Mouse (Mus musculus): ENCODE data around the gene Spata31d1b. TPM values are rescaled to one million over a fixed set of nuclear protein-coding genes. Genes with fewer than 3 reads are reported as not detected.
"Not testable (repeated sequence)": the region's sequence is repeated elsewhere in the genome, so short reads cannot be mapped to it uniquely, and the experiment has no call there.

Gene Spata31d1b
- polyA plus RNA-seq, 1 experiment from 2014 or later: not detected

GRCm38 (mm10) chr13:59704562-59704961 lies 7.5 kb upstream of the Spata31d1b start:
- H3K9ac ChIP-seq (ENCODE audit: low read length): no peak overlapping the region
- no peak overlapping the region for H3K4me3 ChIP-seq (ENCODE audit: low read length)
- no peak overlapping the region for H3K4me2 ChIP-seq (ENCODE audit: low read depth, low read length)
- 0 out of 2 replicates have a peak, but pooled peaks cover 3% of the 10 kb centered on the region for H3K27me3 ChIP-seq (ENCODE audit: control insufficient read depth, insufficient read depth, low read length)
- no peak overlapping the region for H3K27ac ChIP-seq (ENCODE audit: low read length)
- ATAC-seq (replicated peaks; ENCODE audit: extremely low read depth, insufficient read depth, low FRiP score): peak; percentile 69
- WGBS: 18% methylated on average over 12 of the region's 12 CpGs
- no peaks in the 10 kb centered on the region for H3K9me3 ChIP-seq (replicated peaks; ENCODE audit: control insufficient read depth, low read length)
- H3K36me3 ChIP-seq (ENCODE audit: control insufficient read depth, insufficient read depth): no peaks in the 10 kb centered on the region
- no peaks in the 10 kb centered on the region for H3K4me1 ChIP-seq (ENCODE audit: control insufficient read depth, insufficient read depth, low read length)

DNA sequence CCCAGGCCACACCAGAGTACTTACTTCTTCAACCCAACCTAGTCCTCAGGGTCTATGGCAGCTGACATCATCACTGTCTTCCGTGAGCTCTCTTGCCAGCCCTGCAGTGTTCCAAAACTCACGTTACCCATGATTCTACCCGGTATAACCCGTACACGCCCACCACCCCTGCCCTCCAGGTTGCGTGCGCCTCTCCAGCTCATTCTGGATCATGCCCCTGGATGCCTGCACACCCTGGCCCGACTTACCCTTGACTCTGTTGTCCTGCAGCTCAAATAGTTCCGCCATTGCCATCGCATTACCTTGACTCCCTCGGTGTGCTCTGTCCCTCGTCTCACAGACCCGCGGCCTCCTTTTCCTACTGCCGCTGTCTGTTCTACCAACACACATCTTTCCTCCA lies 1.9 kb upstream of the Spata31d1b start, which contains the start of gene Spata31d1a:
TSS of gene Spata31d1a (minus strand) at position 101 of the 400 bp plus-strand sequence.
- H3K4me2 ChIP-seq (ENCODE audit: low read depth, low read length): no peak within 1 kb of the TSS
- no peak within 1 kb of the TSS for H3K4me3 ChIP-seq (ENCODE audit: low read length)
- no peak for ATAC-seq (replicated peaks; ENCODE audit: extremely low read depth, insufficient read depth, low FRiP score)
- no peak within 1 kb of the TSS for H3K27ac ChIP-seq (ENCODE audit: low read length)
- H3K36me3 ChIP-seq (ENCODE audit: control insufficient read depth, insufficient read depth): no peaks in the 10 kb centered on the region
- no peaks in the 10 kb centered on the region for H3K9me3 ChIP-seq (replicated peaks; ENCODE audit: control insufficient read depth, low read length)
- 80% methylated on average over 15 of the region's 15 CpGs for WGBS
- H3K4me1 ChIP-seq (ENCODE audit: control insufficient read depth, insufficient read depth, low read length): no peaks in the 10 kb centered on the region
- H3K9ac ChIP-seq (ENCODE audit: low read length): no peak within 1 kb of the TSS
- 0 out of 2 replicates have a peak, but pooled peaks cover 3% of the 10 kb centered on the region for H3K27me3 ChIP-seq (ENCODE audit: control insufficient read depth, insufficient read depth, low read length)

GRCm38 (mm10) chr13:59713710-59714109 lies 1.6 kb downstream of the Spata31d1b start:
- H3K4me1 ChIP-seq (ENCODE audit: control insufficient read depth, insufficient read depth, low read length): no peaks in the 10 kb centered on the region
- H3K4me2 ChIP-seq (ENCODE audit: low read depth, low read length): no peak overlapping the region
- no peaks in the 10 kb centered on the region for H3K36me3 ChIP-seq (ENCODE audit: control insufficient read depth, insufficient read depth)
- no peak for ATAC-seq (replicated peaks; ENCODE audit: extremely low read depth, insufficient read depth, low FRiP score)
- no peaks in the 10 kb centered on the region for H3K9me3 ChIP-seq (replicated peaks; ENCODE audit: control insufficient read depth, low read length)
- H3K27me3 ChIP-seq (ENCODE audit: control insufficient read depth, insufficient read depth, low read length): 0 out of 2 replicates have a peak, but pooled peaks cover 3% of the 10 kb centered on the region
- H3K9ac ChIP-seq (ENCODE audit: low read length): no peak overlapping the region
- 35% methylated on average over 3 of the region's 3 CpGs for WGBS
- H3K27ac ChIP-seq (ENCODE audit: low read length): no peak overlapping the region
- no peak overlapping the region for H3K4me3 ChIP-seq (ENCODE audit: low read length)

GRCm38 (mm10) chr13:59718857-59719440 lies 6.9 kb downstream of the Spata31d1b start:
- H3K4me3 ChIP-seq (ENCODE audit: low read length); H3K36me3 ChIP-seq (ENCODE audit: control insufficient read depth, insufficient read depth); H3K27me3 ChIP-seq (ENCODE audit: control insufficient read depth, insufficient read depth, low read length); H3K4me1 ChIP-seq (ENCODE audit: control insufficient read depth, insufficient read depth, low read length); H3K4me2 ChIP-seq (ENCODE audit: low read depth, low read length); H3K9ac ChIP-seq (ENCODE audit: low read length); H3K9me3 ChIP-seq (replicated peaks; ENCODE audit: control insufficient read depth, low read length): not testable (repeated sequence)
- peak overlapping the region; percentile 23; the same call in 1 of the 2 replicates for H3K27ac ChIP-seq (ENCODE audit: low read length)
- WGBS: 33% methylated on average over 6 of the region's 6 CpGs
- peak; percentile 49 for ATAC-seq (replicated peaks; ENCODE audit: extremely low read depth, insufficient read depth, low FRiP score)

GRCm38 (mm10) chr13:59719475-59719874 lies 7.4 kb downstream of the Spata31d1b start:
- WGBS: 81% methylated on average over 1 of the region's 1 CpGs
- Histone ChIP-seq H3K27me3 (ENCODE audit: control insufficient read depth, insufficient read depth, low read length) (no peaks in the 10 kb centered on the region), H3K4me3 (ENCODE audit: low read length) (no peak overlapping the region), H3K36me3 (ENCODE audit: control insufficient read depth, insufficient read depth) (no peaks in the 10 kb centered on the region), H3K4me1 (ENCODE audit: control insufficient read depth, insufficient read depth, low read length) (0 out of 2 replicates have a peak, but pooled peaks cover 3% of the 10 kb centered on the region), H3K27ac (ENCODE audit: low read length) (peak overlapping the region; percentile 23; the same call in 1 of the 2 replicates), H3K9me3 (replicated peaks; ENCODE audit: control insufficient read depth, low read length) (no peaks in the 10 kb centered on the region), H3K9ac (ENCODE audit: low read length) (no peak overlapping the region), H3K4me2 (ENCODE audit: low read depth, low read length) (no peak overlapping the region)
- ATAC-seq (replicated peaks; ENCODE audit: extremely low read depth, insufficient read depth, low FRiP score): no peak

- H3K9me3 ChIP-seq (replicated peaks; ENCODE audit: control insufficient read depth, low read length); H3K36me3 ChIP-seq (ENCODE audit: control insufficient read depth, insufficient read depth); H3K4me2 ChIP-seq (ENCODE audit: low read depth, low read length); H3K4me3 ChIP-seq (ENCODE audit: low read length); H3K4me1 ChIP-seq (ENCODE audit: control insufficient read depth, insufficient read depth, low read length); H3K27me3 ChIP-seq (ENCODE audit: control insufficient read depth, insufficient read depth, low read length); H3K9ac ChIP-seq (ENCODE audit: low read length); ATAC-seq (replicated peaks; ENCODE audit: extremely low read depth, insufficient read depth, low FRiP score); H3K27ac ChIP-seq (ENCODE audit: low read length): not testable (repeated sequence)
- 78% methylated on average over 1 of the region's 1 CpGs for WGBS
These were observed 10.0 kb downstream of the Spata31d1b start for GRCm38 (mm10) chr13:59722089-59722488.

- no peak overlapping the region for H3K27ac ChIP-seq (ENCODE audit: low read length)
- no peak for ATAC-seq (replicated peaks; ENCODE audit: extremely low read depth, insufficient read depth, low FRiP score)
- H3K4me2 ChIP-seq (ENCODE audit: low read depth, low read length): peak overlapping the region; percentile 46
- H3K4me3 ChIP-seq (ENCODE audit: low read length): peak overlapping the region; percentile 4
- 23% methylated on average over 29 of the region's 29 CpGs for WGBS
- H3K9me3 ChIP-seq (replicated peaks; ENCODE audit: control insufficient read depth, low read length): no peaks in the 10 kb centered on the region
- no peaks in the 10 kb centered on the region for H3K36me3 ChIP-seq (ENCODE audit: control insufficient read depth, insufficient read depth)
- peaks cover 3% of the 10 kb centered on the region for H3K4me1 ChIP-seq (ENCODE audit: control insufficient read depth, insufficient read depth, low read length)
- H3K9ac ChIP-seq (ENCODE audit: low read length): peak overlapping the region; percentile 5; the same call in 1 of the 2 replicates
- no peaks in the 10 kb centered on the region for H3K27me3 ChIP-seq (ENCODE audit: control insufficient read depth, insufficient read depth, low read length)
These were observed 14.2 kb downstream of the Spata31d1b start for GRCm38 (mm10) chr13:59726139-59726867.

- no peak overlapping the region for H3K4me2 ChIP-seq (ENCODE audit: low read depth, low read length)
- WGBS: 15% methylated on average over 7 of the region's 7 CpGs
- no peak overlapping the region for H3K9ac ChIP-seq (ENCODE audit: low read length)
- H3K4me3 ChIP-seq (ENCODE audit: low read length): no peak overlapping the region
- ATAC-seq (replicated peaks; ENCODE audit: extremely low read depth, insufficient read depth, low FRiP score): peak; percentile 91
- H3K9me3 ChIP-seq (replicated peaks; ENCODE audit: control insufficient read depth, low read length): no peaks in the 10 kb centered on the region
- H3K36me3 ChIP-seq (ENCODE audit: control insufficient read depth, insufficient read depth): no peaks in the 10 kb centered on the region
- no peaks in the 10 kb centered on the region for H3K27me3 ChIP-seq (ENCODE audit: control insufficient read depth, insufficient read depth, low read length)
- H3K27ac ChIP-seq (ENCODE audit: low read length): no peak overlapping the region
- H3K4me1 ChIP-seq (ENCODE audit: control insufficient read depth, insufficient read depth, low read length): peaks cover 3% of the 10 kb centered on the region
These were observed 16.5 kb downstream of the Spata31d1b start for GRCm38 (mm10) chr13:59728378-59729093.

DNA sequence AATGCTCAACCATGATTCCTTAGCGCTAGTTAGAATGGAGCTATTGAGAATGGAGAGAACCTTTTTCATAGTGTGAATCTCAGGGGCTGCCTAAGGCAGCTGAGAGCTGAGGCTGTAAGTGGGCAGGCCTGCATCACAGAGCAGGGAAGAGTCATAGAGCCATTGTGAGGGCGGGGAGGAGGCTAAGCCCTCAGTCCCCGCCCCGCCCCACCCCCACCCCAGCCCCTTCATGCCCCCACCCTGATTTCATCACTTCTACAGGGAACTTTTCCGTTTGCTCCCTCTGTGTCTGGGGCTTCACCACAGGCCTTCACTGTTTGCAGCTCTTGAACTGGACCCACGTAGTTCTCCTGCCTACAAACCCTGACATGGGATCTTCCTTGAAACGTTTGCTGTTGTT lies 19.6 kb downstream of the Spata31d1b start, which contains the start of gene Spata31d1d:
TSS of gene Spata31d1d (minus strand) at position 101 of the 400 bp plus-strand sequence.
- Histone ChIP-seq H3K4me3 (ENCODE audit: low read length) (no peak within 1 kb of the TSS), H3K9ac (ENCODE audit: low read length) (no peak within 1 kb of the TSS), H3K4me2 (ENCODE audit: low read depth, low read length) (no peak within 1 kb of the TSS), H3K27ac (ENCODE audit: low read length) (no peak within 1 kb of the TSS), H3K36me3 (ENCODE audit: control insufficient read depth, insufficient read depth) (no peaks in the 10 kb centered on the region), H3K9me3 (replicated peaks; ENCODE audit: control insufficient read depth, low read length) (no peaks in the 10 kb centered on the region), H3K4me1 (ENCODE audit: control insufficient read depth, insufficient read depth, low read length) (peaks cover 3% of the 10 kb centered on the region), H3K27me3 (ENCODE audit: control insufficient read depth, insufficient read depth, low read length) (no peaks in the 10 kb centered on the region)
- WGBS: 37% methylated on average over 6 of the region's 7 CpGs
- ATAC-seq (replicated peaks; ENCODE audit: extremely low read depth, insufficient read depth, low FRiP score): no peak

All from heart, embryonic 16.5 days (tissue).